Mouse (Mus musculus): ENCODE data around the gene Agtr1a.

DNA sequence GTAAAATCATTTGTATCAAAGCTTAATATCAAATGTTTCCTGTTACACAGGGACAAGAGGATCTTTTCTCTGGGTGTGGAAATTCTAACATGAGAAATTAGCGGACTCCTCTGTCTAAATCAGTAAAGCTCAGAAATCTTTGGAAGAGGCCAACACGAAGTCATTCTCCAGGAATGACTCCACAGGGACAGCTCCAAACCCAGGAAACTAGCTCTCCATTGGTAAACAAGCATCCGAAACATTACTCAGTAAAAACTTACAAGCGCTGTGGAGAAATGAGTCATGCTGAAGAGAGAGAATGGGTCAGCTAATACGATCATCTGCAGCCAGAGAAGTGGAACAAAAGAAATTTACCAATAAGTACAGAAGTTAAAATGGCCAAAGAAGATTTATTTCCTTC lies 82.4 kb downstream of the Agtr1a start:
- TF ChIP-seq POLR2A (IDR thresholded peaks at IDR 0.05; ENCODE audit: low read depth, low read length) (no peak), CTCF (IDR thresholded peaks at IDR 0.05; ENCODE audit: extremely low read depth, insufficient read depth, insufficient read length, insufficient replicate concordance) (no peak)
